Mouse (Mus musculus) adipocyte (in vitro differentiated cells): ENCODE data around the gene Trem3.

Experiments
- DNase-seq: peaks from one replicate; pipeline ENCODE4 v3.0.0-alpha.2; 2016; ENCODE audit warnings: low spot score

Gene Trem3

GRCm38 (mm10) chr17:48247221-48247928, at the start of gene Trem3:
Gene Trem3, plus strand, starts transcription at chr17:48247777.
- no peak for DNase-seq

- DNase-seq = no peak
Measured at GRCm38 (mm10) chr17:48203086-48203485, 44.5 kb upstream of the Trem3 start.

GRCm38 (mm10) chr17:48212596-48212995, 35.0 kb upstream of the Trem3 start:
- DNase-seq = no peak

- DNase-seq = no peak
Measured at GRCm38 (mm10) chr17:48213511-48213910, 34.1 kb upstream of the Trem3 start.

- DNase-seq = no peak
Measured at GRCm38 (mm10) chr17:48215429-48215828, 32.1 kb upstream of the Trem3 start.

- no peak for DNase-seq
Measured at GRCm38 (mm10) chr17:48230680-48231079, 16.9 kb upstream of the Trem3 start.

GRCm38 (mm10) chr17:48232518-48232917, 15.1 kb upstream of the Trem3 start, which contains the start of gene Trem1:
Gene Trem1, plus strand, starts transcription at chr17:48232768.
- no peak for DNase-seq

GRCm38 (mm10) chr17:48233789-48234188, 13.8 kb upstream of the Trem3 start:
- DNase-seq = no peak

- no peak for DNase-seq
Measured at GRCm38 (mm10) chr17:48234550-48234949, 13.0 kb upstream of the Trem3 start.

GRCm38 (mm10) chr17:48235773-48236370, 11.7 kb upstream of the Trem3 start:
- DNase-seq = no peak

- no peak for DNase-seq
Measured at GRCm38 (mm10) chr17:48237621-48238020, 10.0 kb upstream of the Trem3 start.

GRCm38 (mm10) chr17:48249039-48249438, 1.5 kb downstream of the Trem3 start:
- no peak for DNase-seq

GRCm38 (mm10) chr17:48249501-48249900, 1.9 kb downstream of the Trem3 start:
- peak; percentile 14 for DNase-seq

GRCm38 (mm10) chr17:48250631-48251030, 3.1 kb downstream of the Trem3 start:
- DNase-seq = no peak

GRCm38 (mm10) chr17:48256575-48256974, 9.0 kb downstream of the Trem3 start:
- no peak for DNase-seq

GRCm38 (mm10) chr17:48261868-48262267, 14.3 kb downstream of the Trem3 start:
- no peak for DNase-seq

GRCm38 (mm10) chr17:48263741-48264362, 16.3 kb downstream of the Trem3 start, which contains the start of gene Treml4:
Gene Treml4, plus strand, starts transcription at chr17:48264295.
- no peak for DNase-seq

GRCm38 (mm10) chr17:48264662-48265061, 17.1 kb downstream of the Trem3 start:
- no peak for DNase-seq

- DNase-seq = no peak
Measured at GRCm38 (mm10) chr17:48266138-48266537, 18.6 kb downstream of the Trem3 start.

GRCm38 (mm10) chr17:48266610-48267304, 19.2 kb downstream of the Trem3 start:
- no peak for DNase-seq

- DNase-seq = no peak
Measured at GRCm38 (mm10) chr17:48267591-48267990, 20.0 kb downstream of the Trem3 start.

GRCm38 (mm10) chr17:48268276-48268675, 20.7 kb downstream of the Trem3 start:
- no peak for DNase-seq

GRCm38 (mm10) chr17:48269833-48270232, 22.3 kb downstream of the Trem3 start:
- no peak for DNase-seq
